Mouse (Mus musculus): ENCODE data around the gene Cpe. TPM values are rescaled to one million over a fixed set of nuclear protein-coding genes. Genes with fewer than 3 reads are reported as not detected.

The Cpe gene
- polyA plus RNA-seq, 1 experiment: 44.3 TPM

GRCm38 (mm10) chr8:64655887-64656286, 37.0 kb downstream of the Cpe start:
- H3ac ChIP-seq (ENCODE audit: control insufficient read depth, insufficient read length): no peak overlapping the region
- TF ChIP-seq POLR2A (IDR thresholded peaks at IDR 0.05; ENCODE audit: insufficient read length, low read depth): no peak
- no peak for TF ChIP-seq MYOG (IDR thresholded peaks at IDR 0.05; ENCODE audit: control insufficient read depth in 1 of 3, insufficient read depth in 1 of 3, insufficient read length in 2 of 3, low read depth in 2 of 3)
- TF ChIP-seq TCF12 (IDR thresholded peaks at IDR 0.05; ENCODE audit: insufficient read depth, poor library complexity, severe bottlenecking): no peak
- TF ChIP-seq SRF (IDR thresholded peaks at IDR 0.05; ENCODE audit: control insufficient read depth, insufficient read length, low read depth): no peak
- no peak for TF ChIP-seq E2F4 (IDR thresholded peaks at IDR 0.05; ENCODE audit: insufficient read depth)
- TF ChIP-seq USF1 (IDR thresholded peaks at IDR 0.05; ENCODE audit: low read depth): no peak
- TF ChIP-seq REST (IDR thresholded peaks at IDR 0.05; ENCODE audit: insufficient read depth, insufficient read length): no peak
- TF ChIP-seq MYOD1 (IDR thresholded peaks at IDR 0.05; ENCODE audit: control insufficient read depth in 1 of 3, insufficient read length in 2 of 3, low read depth in 2 of 3): no peak
- no peak for TF ChIP-seq TCF3 (IDR thresholded peaks at IDR 0.05; ENCODE audit: insufficient read length, low read depth)
- no peak for TF ChIP-seq POLR2AphosphoS2 (IDR thresholded peaks at IDR 0.05; ENCODE audit: insufficient read length, low read depth)
- no peak for TF ChIP-seq CEBPB (IDR thresholded peaks at IDR 0.05; ENCODE audit: insufficient read depth, poor library complexity, severe bottlenecking)
- no peak for TF ChIP-seq MAX (IDR thresholded peaks at IDR 0.05; ENCODE audit: low read depth)
- H3K36me3 ChIP-seq (ENCODE audit: control insufficient read depth, insufficient read depth): no peaks in the 10 kb centered on the region

GRCm38 (mm10) chr8:64655087-64655486, 37.8 kb downstream of the Cpe start:
- no peak overlapping the region for H3K4me2 ChIP-seq (ENCODE audit: low read depth)
- H3K79me2 ChIP-seq (ENCODE audit: control insufficient read depth, insufficient read depth): no peaks in the 10 kb centered on the region
- no peaks in the 10 kb centered on the region for H3K36me3 ChIP-seq (ENCODE audit: control insufficient read depth, insufficient read depth)
- H3ac ChIP-seq (ENCODE audit: control insufficient read depth, insufficient read length): no peak overlapping the region
- no peak overlapping the region for H3K4me3 ChIP-seq
- H3K27me3 ChIP-seq (ENCODE audit: control insufficient read depth, insufficient read depth, insufficient read length): no peaks in the 10 kb centered on the region
- TF ChIP-seq SRF (IDR thresholded peaks at IDR 0.05; ENCODE audit: control insufficient read depth, insufficient read length, low read depth): no peak
- no peak for TF ChIP-seq E2F4 (IDR thresholded peaks at IDR 0.05; ENCODE audit: insufficient read depth)
- TF ChIP-seq POLR2A (IDR thresholded peaks at IDR 0.05; ENCODE audit: insufficient read length, low read depth): no peak
- TF ChIP-seq TCF12 (IDR thresholded peaks at IDR 0.05; ENCODE audit: insufficient read depth, poor library complexity, severe bottlenecking): no peak
- no peak for TF ChIP-seq REST (IDR thresholded peaks at IDR 0.05; ENCODE audit: insufficient read depth, insufficient read length)
- no peak for TF ChIP-seq MYOG (IDR thresholded peaks at IDR 0.05; ENCODE audit: control insufficient read depth in 1 of 3, insufficient read depth in 1 of 3, insufficient read length in 2 of 3, low read depth in 2 of 3)
- TF ChIP-seq CEBPB (IDR thresholded peaks at IDR 0.05; ENCODE audit: insufficient read depth, poor library complexity, severe bottlenecking): no peak
- TF ChIP-seq MAX (IDR thresholded peaks at IDR 0.05; ENCODE audit: low read depth): no peak
- TF ChIP-seq MYOD1 (IDR thresholded peaks at IDR 0.05; ENCODE audit: control insufficient read depth in 1 of 3, insufficient read length in 2 of 3, low read depth in 2 of 3): no peak
- no peak for TF ChIP-seq POLR2AphosphoS2 (IDR thresholded peaks at IDR 0.05; ENCODE audit: insufficient read length, low read depth)
- TF ChIP-seq USF1 (IDR thresholded peaks at IDR 0.05; ENCODE audit: low read depth): no peak
- TF ChIP-seq TCF3 (IDR thresholded peaks at IDR 0.05; ENCODE audit: insufficient read length, low read depth): no peak

More at GRCm38 (mm10) chr8:64655887-64656286, 37.0 kb downstream of the Cpe start:
- no peak overlapping the region for H3K4me3 ChIP-seq
- no peak overlapping the region for H3K4me2 ChIP-seq (ENCODE audit: low read depth)
- H3K79me2 ChIP-seq (ENCODE audit: control insufficient read depth, insufficient read depth): no peaks in the 10 kb centered on the region
- no peaks in the 10 kb centered on the region for H3K27me3 ChIP-seq (ENCODE audit: control insufficient read depth, insufficient read depth, insufficient read length)

GRCm38 (mm10) chr8:64652285-64652684, 40.6 kb downstream of the Cpe start:
- Histone ChIP-seq H3K79me2 (ENCODE audit: control insufficient read depth, insufficient read depth) (no peaks in the 10 kb centered on the region), H3K36me3 (ENCODE audit: control insufficient read depth, insufficient read depth) (no peaks in the 10 kb centered on the region), H3ac (ENCODE audit: control insufficient read depth, insufficient read length) (no peak overlapping the region), H3K4me3 (no peak overlapping the region), H3K27me3 (ENCODE audit: control insufficient read depth, insufficient read depth, insufficient read length) (no peaks in the 10 kb centered on the region), H3K4me2 (ENCODE audit: low read depth) (no peak overlapping the region)
- TF ChIP-seq REST (IDR thresholded peaks at IDR 0.05; ENCODE audit: insufficient read depth, insufficient read length) (no peak), USF1 (IDR thresholded peaks at IDR 0.05; ENCODE audit: low read depth) (no peak), E2F4 (IDR thresholded peaks at IDR 0.05; ENCODE audit: insufficient read depth) (no peak)

- no peak overlapping the region for H3ac ChIP-seq (ENCODE audit: control insufficient read depth, insufficient read length)
- no peak overlapping the region for H3K4me2 ChIP-seq (ENCODE audit: low read depth)
- H3K27me3 ChIP-seq (ENCODE audit: control insufficient read depth, insufficient read depth, insufficient read length): no peaks in the 10 kb centered on the region
- no peaks in the 10 kb centered on the region for H3K79me2 ChIP-seq (ENCODE audit: control insufficient read depth, insufficient read depth)
- H3K36me3 ChIP-seq (ENCODE audit: control insufficient read depth, insufficient read depth): no peaks in the 10 kb centered on the region
- TF ChIP-seq REST (IDR thresholded peaks at IDR 0.05; ENCODE audit: insufficient read depth, insufficient read length): no peak
- no peak for TF ChIP-seq TCF12 (IDR thresholded peaks at IDR 0.05; ENCODE audit: insufficient read depth, poor library complexity, severe bottlenecking)
- no peak for TF ChIP-seq E2F4 (IDR thresholded peaks at IDR 0.05; ENCODE audit: insufficient read depth)
- TF ChIP-seq MYOG (IDR thresholded peaks at IDR 0.05; ENCODE audit: control insufficient read depth in 1 of 3, insufficient read depth in 1 of 3, insufficient read length in 2 of 3, low read depth in 2 of 3): no peak
- no peak for TF ChIP-seq POLR2A (IDR thresholded peaks at IDR 0.05; ENCODE audit: insufficient read length, low read depth)
- no peak for TF ChIP-seq CEBPB (IDR thresholded peaks at IDR 0.05; ENCODE audit: insufficient read depth, poor library complexity, severe bottlenecking)
- no peak for TF ChIP-seq MAX (IDR thresholded peaks at IDR 0.05; ENCODE audit: low read depth)
- TF ChIP-seq TCF3 (IDR thresholded peaks at IDR 0.05; ENCODE audit: insufficient read length, low read depth): no peak
- no peak for TF ChIP-seq POLR2AphosphoS2 (IDR thresholded peaks at IDR 0.05; ENCODE audit: insufficient read length, low read depth)
- TF ChIP-seq SRF (IDR thresholded peaks at IDR 0.05; ENCODE audit: control insufficient read depth, insufficient read length, low read depth): no peak
- no peak for TF ChIP-seq MYOD1 (IDR thresholded peaks at IDR 0.05; ENCODE audit: control insufficient read depth in 1 of 3, insufficient read length in 2 of 3, low read depth in 2 of 3)
- no peak for TF ChIP-seq USF1 (IDR thresholded peaks at IDR 0.05; ENCODE audit: low read depth)
- H3K4me3 ChIP-seq: no peak overlapping the region
Measured at GRCm38 (mm10) chr8:64648063-64648462, 44.8 kb downstream of the Cpe start.

GRCm38 (mm10) chr8:64647148-64647547, 45.7 kb downstream of the Cpe start:
- Histone ChIP-seq H3ac (ENCODE audit: control insufficient read depth, insufficient read length) (no peak overlapping the region), H3K36me3 (ENCODE audit: control insufficient read depth, insufficient read depth) (no peaks in the 10 kb centered on the region), H3K4me3 (no peak overlapping the region), H3K4me2 (ENCODE audit: low read depth) (no peak overlapping the region), H3K27me3 (ENCODE audit: control insufficient read depth, insufficient read depth, insufficient read length) (no peaks in the 10 kb centered on the region), H3K79me2 (ENCODE audit: control insufficient read depth, insufficient read depth) (no peaks in the 10 kb centered on the region)
- TF ChIP-seq CEBPB (IDR thresholded peaks at IDR 0.05; ENCODE audit: insufficient read depth, poor library complexity, severe bottlenecking) (no peak), E2F4 (IDR thresholded peaks at IDR 0.05; ENCODE audit: insufficient read depth) (no peak), POLR2A (IDR thresholded peaks at IDR 0.05; ENCODE audit: insufficient read length, low read depth) (no peak), USF1 (IDR thresholded peaks at IDR 0.05; ENCODE audit: low read depth) (no peak), TCF12 (IDR thresholded peaks at IDR 0.05; ENCODE audit: insufficient read depth, poor library complexity, severe bottlenecking) (no peak), SRF (IDR thresholded peaks at IDR 0.05; ENCODE audit: control insufficient read depth, insufficient read length, low read depth) (no peak), TCF3 (IDR thresholded peaks at IDR 0.05; ENCODE audit: insufficient read length, low read depth) (no peak), MYOD1 (IDR thresholded peaks at IDR 0.05; ENCODE audit: control insufficient read depth in 1 of 3, insufficient read length in 2 of 3, low read depth in 2 of 3) (no peak)

Measured in myocyte (in vitro differentiated cells).